Mouse (Mus musculus) neural tube, embryonic 13.5 days (tissue): ENCODE results near the gene Stmn3. TPM values are rescaled to one million over a fixed set of nuclear protein-coding genes. Genes with fewer than 3 reads are reported as not detected.
"Not testable (repeated sequence)": the region's sequence is repeated elsewhere in the genome, so short reads cannot be mapped to it uniquely, and the experiment has no call there.

ENCODE experiments used
- ATAC-seq: fragments of 200-750 bp; cut with Nextera tagmentation; 2 replicates; pipeline ENCODE4 v1.8.0; 2017; ENCODE audit warnings: low read depth, mild to moderate bottlenecking, moderate TSS enrichment, moderate library complexity
- H3K27ac ChIP-seq: fragments of 300-500 bp; sonication (generic); replicated peaks from 2 replicates; pipeline ENCODE4 v1.5.1; 2015; ENCODE audit warnings: moderate library complexity, mild to moderate bottlenecking, inconsistent platforms
- H3K27me3 ChIP-seq: fragments of 300-500 bp; sonication (generic); 2 replicates; pipeline ENCODE4 v1.6.1; 2015; ENCODE audit warnings: mild to moderate bottlenecking, inconsistent platforms
- H3K36me3 ChIP-seq: fragments of 300-500 bp; sonication (generic); 2 replicates; pipeline ENCODE4 v1.6.1; 2015; ENCODE audit warnings: mild to moderate bottlenecking, inconsistent platforms
- H3K4me1 ChIP-seq: fragments of 300-500 bp; sonication (generic); replicated peaks from 2 replicates; pipeline ENCODE4 v1.6.1; 2015; ENCODE audit warnings: inconsistent platforms
- H3K4me2 ChIP-seq: fragments of 300-500 bp; sonication (generic); 2 replicates; pipeline ENCODE4 v1.6.1; 2015; ENCODE audit warnings: inconsistent platforms, mild to moderate bottlenecking, moderate library complexity
- H3K4me3 ChIP-seq: fragments of 300-500 bp; sonication (generic); 2 replicates; pipeline ENCODE4 v1.5.1; 2015; ENCODE audit warnings: mild to moderate bottlenecking, inconsistent platforms
- H3K9ac ChIP-seq: fragments of 300-500 bp; sonication (generic); 2 replicates; pipeline ENCODE4 v1.6.1; 2015; ENCODE audit warnings: moderate library complexity, mild to moderate bottlenecking, inconsistent platforms
- H3K9me3 ChIP-seq: fragments of 300-500 bp; sonication (generic); 2 replicates; pipeline ENCODE4 v1.6.1; 2016; ENCODE audit warnings: inconsistent platforms
- WGBS: fragments of 180-500 bp; shearing (Covaris S2); methylation state at CpG from one replicate; pipeline ENCODE4 v1.1.7; 2015; 5-methylcytosine and 5-hydroxymethylcytosine counted together
- polyA plus RNA-seq: library from polyadenylated mRNA; unstranded; fragments of >200 nt; fragmentation: Nextera tagmentation; extraction: Ambion mirVana; gene quantifications from 2 replicates; pipeline ENCODE4 v1.2.1, GENCODE M21; 2015

Stmn3 gene
- polyA plus RNA-seq, 1 experiment from 2014 or later: 1,260 TPM

GRCm38 (mm10) chr2:181313344-181314079 is 788 bp downstream of the Stmn3 start:
- ATAC-seq: peak; percentile 70
- Histone ChIP-seq H3K9me3 (no peaks in the 10 kb centered on the region), H3K4me3 (peak overlapping the region; percentile 71), H3K36me3 (peaks cover 8% of the 10 kb centered on the region), H3K27ac (peak overlapping the region; percentile 96), H3K27me3 (0 out of 2 replicates have a peak, but pooled peaks cover 12% of the 10 kb centered on the region), H3K9ac (peak overlapping the region; percentile 94), H3K4me2 (peak overlapping the region; percentile 80), H3K4me1 (peaks cover 30% of the 10 kb centered on the region)
- under 1% methylated on average over 35 of the region's 35 CpGs for WGBS

GRCm38 (mm10) chr2:181313006-181313343 is 1.3 kb downstream of the Stmn3 start:
- no peak for ATAC-seq
- H3K27me3 ChIP-seq: 0 out of 2 replicates have a peak, but pooled peaks cover 17% of the 10 kb centered on the region
- peak overlapping the region; percentile 80 for H3K4me2 ChIP-seq
- H3K4me3 ChIP-seq: peak overlapping the region; percentile 71
- H3K9ac ChIP-seq: peak overlapping the region; percentile 94
- H3K27ac ChIP-seq: peak overlapping the region; percentile 96
- no peaks in the 10 kb centered on the region for H3K9me3 ChIP-seq
- H3K4me1 ChIP-seq: peaks cover 30% of the 10 kb centered on the region
- WGBS: 19% methylated on average over 5 of the region's 5 CpGs
- peaks cover 14% of the 10 kb centered on the region for H3K36me3 ChIP-seq

- Histone ChIP-seq H3K4me2 (peak overlapping the region; percentile 80), H3K27ac (peak overlapping the region; percentile 96; the same call in 1 of the 2 replicates), H3K36me3 (peaks cover 19% of the 10 kb centered on the region), H3K27me3 (0 out of 2 replicates have a peak, but pooled peaks cover 17% of the 10 kb centered on the region), H3K4me3 (peak overlapping the region; percentile 71), H3K4me1 (peaks cover 32% of the 10 kb centered on the region), H3K9me3 (no peaks in the 10 kb centered on the region), H3K9ac (peak overlapping the region; percentile 94)
- WGBS: 63% methylated on average over 3 of the region's 3 CpGs
- ATAC-seq: no peak
These were observed 1.9 kb downstream of the Stmn3 start for GRCm38 (mm10) chr2:181312435-181312834.

DNA sequence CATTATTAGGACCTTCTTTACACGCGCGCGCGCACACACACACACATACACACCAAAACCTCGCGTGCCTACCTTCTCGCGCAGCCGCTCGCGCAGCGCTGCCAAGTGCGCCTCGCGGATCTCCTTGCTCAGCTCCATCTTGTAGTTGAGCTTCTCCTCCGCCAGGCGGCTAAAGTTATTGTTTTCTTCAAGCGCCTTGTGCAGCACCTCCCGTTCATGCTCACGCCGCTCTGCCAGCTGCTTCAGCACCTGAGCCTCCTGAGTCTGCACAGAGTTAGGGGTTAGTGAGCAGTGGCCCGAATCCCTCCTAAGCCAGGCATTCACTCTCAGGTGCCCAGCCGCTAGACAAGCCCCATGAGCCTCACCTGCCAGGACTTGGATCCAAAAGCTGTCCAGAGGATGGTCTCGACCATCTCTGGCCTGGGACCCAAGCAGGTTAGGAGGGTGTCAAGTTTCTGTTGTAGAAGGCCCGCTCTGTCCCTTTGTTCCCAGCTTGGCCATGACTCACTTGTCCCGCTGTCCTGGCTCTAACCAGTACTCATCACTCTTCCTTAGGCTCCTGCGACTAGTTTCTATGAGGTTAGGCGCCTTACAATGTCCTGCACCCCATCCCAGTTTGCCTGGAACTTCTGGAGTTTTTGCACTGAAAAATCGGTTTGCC is 7.0 kb downstream of the Stmn3 start:
- peaks cover 23% of the 10 kb centered on the region for H3K4me1 ChIP-seq
- no peak overlapping the region for H3K9ac ChIP-seq
- WGBS: 11% methylated on average over 30 of the region's 30 CpGs
- H3K4me3 ChIP-seq: no peak overlapping the region
- no peak overlapping the region for H3K27ac ChIP-seq
- H3K36me3 ChIP-seq: peaks cover 56% of the 10 kb centered on the region
- ATAC-seq: peak; percentile 55; the same call in 1 of the 2 replicates
- H3K4me2 ChIP-seq: no peak overlapping the region
- peaks cover 11% of the 10 kb centered on the region; the same call in 1 of the 2 replicates for H3K27me3 ChIP-seq
- H3K9me3 ChIP-seq: no peaks in the 10 kb centered on the region

- WGBS: 89% methylated on average over 1 of the region's 1 CpGs
These were observed 9.4 kb downstream of the Stmn3 start for GRCm38 (mm10) chr2:181304944-181305343.

GRCm38 (mm10) chr2:181302041-181302440 is 12.3 kb downstream of the Stmn3 start:
- WGBS: 41% methylated on average over 3 of the region's 3 CpGs
- Histone ChIP-seq H3K4me2 (no peak overlapping the region), H3K4me3 (no peak overlapping the region), H3K9ac (no peak overlapping the region), H3K36me3 (peaks cover 50% of the 10 kb centered on the region), H3K9me3 (no peaks in the 10 kb centered on the region), H3K27me3 (peaks cover 5% of the 10 kb centered on the region; the same call in 1 of the 2 replicates), H3K4me1 (peaks cover 2% of the 10 kb centered on the region; the same call in 1 of the 2 replicates), H3K27ac (no peak overlapping the region)
- ATAC-seq: no peak

More at GRCm38 (mm10) chr2:181304944-181305343, 9.4 kb downstream of the Stmn3 start:
- no peak overlapping the region for H3K4me2 ChIP-seq
- no peak overlapping the region for H3K4me3 ChIP-seq
- no peaks in the 10 kb centered on the region for H3K9me3 ChIP-seq
- peaks cover 73% of the 10 kb centered on the region for H3K36me3 ChIP-seq
- ATAC-seq: no peak
- no peak overlapping the region for H3K9ac ChIP-seq
- peaks cover 8% of the 10 kb centered on the region for H3K4me1 ChIP-seq
- peaks cover 11% of the 10 kb centered on the region; the same call in 1 of the 2 replicates for H3K27me3 ChIP-seq
- H3K27ac ChIP-seq: no peak overlapping the region

DNA sequence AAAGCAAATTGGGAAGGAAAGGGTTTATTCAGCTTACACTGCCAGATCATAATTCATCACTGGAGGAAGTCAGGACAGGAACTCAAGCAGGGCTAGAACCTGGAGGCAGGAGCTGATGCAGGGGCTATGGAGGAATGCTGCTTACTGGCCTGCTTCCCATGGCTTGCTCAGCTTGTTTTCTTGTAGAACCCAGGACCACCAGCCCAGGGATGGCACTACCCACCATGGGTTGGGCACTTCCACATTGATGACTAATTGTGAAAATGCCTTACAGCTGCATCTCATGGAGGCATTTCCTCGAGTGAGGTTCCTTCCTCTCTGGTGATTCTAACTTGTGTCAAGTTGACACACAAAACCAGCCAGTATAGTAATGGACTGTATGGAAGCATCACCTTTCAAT is 23.4 kb downstream of the Stmn3 start:
- 87% methylated on average over 1 of the region's 1 CpGs for WGBS

DNA sequence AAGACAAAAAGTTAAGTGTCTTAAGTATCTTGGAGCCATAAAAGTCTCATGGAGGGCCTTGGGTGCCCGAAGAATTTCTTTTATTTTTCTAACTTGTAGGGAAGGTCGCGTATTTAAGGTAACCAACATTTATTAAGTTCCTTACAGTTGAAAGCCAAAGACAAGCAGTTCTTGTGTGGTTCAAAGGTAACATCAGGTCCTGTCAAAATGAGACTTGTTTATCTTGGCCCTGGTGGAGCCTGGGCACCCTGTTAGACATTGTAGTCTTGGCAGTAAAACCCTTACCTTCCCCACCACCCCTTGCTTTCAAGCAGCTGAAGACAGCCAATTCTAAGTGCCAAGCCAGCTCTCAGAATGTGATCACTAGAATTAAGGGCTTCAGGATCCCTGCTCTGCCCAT is 25.6 kb downstream of the Stmn3 start:
- H3K27ac ChIP-seq: no peak overlapping the region
- peak overlapping the region; percentile 63 for H3K4me2 ChIP-seq
- peak overlapping the region; percentile 69 for H3K4me3 ChIP-seq
- WGBS: 69% methylated on average over 3 of the region's 3 CpGs
- no peaks in the 10 kb centered on the region for H3K9me3 ChIP-seq
- peaks cover 23% of the 10 kb centered on the region for H3K4me1 ChIP-seq
- peaks cover 18% of the 10 kb centered on the region; the same call in 1 of the 2 replicates for H3K36me3 ChIP-seq
- H3K27me3 ChIP-seq: no peaks in the 10 kb centered on the region
- H3K9ac ChIP-seq: peak overlapping the region; percentile 91; the same call in 1 of the 2 replicates
- no peak for ATAC-seq

More for the DNA sequence above, 23.4 kb downstream of the Stmn3 start:
- no peak for ATAC-seq
- Histone ChIP-seq H3K27me3 (no peaks in the 10 kb centered on the region), H3K4me1 (peaks cover 23% of the 10 kb centered on the region), H3K36me3 (peaks cover 4% of the 10 kb centered on the region; the same call in 1 of the 2 replicates), H3K9ac (no peak overlapping the region), H3K9me3 (no peaks in the 10 kb centered on the region), H3K27ac (no peak overlapping the region), H3K4me3 (no peak overlapping the region), H3K4me2 (no peak overlapping the region)

- H3K27me3 ChIP-seq, H3K9me3 ChIP-seq: not testable (repeated sequence)
- peaks cover 24% of the 10 kb centered on the region for H3K36me3 ChIP-seq
- peaks cover 23% of the 10 kb centered on the region for H3K4me1 ChIP-seq
- WGBS: under 1% methylated on average over 38 of the region's 38 CpGs
- ATAC-seq: peak; percentile 96
- H3K4me2 ChIP-seq: peak within 1 kb of the TSS; percentile 71
- H3K27ac ChIP-seq: peak within 1 kb of the TSS; percentile 97
- peak within 1 kb of the TSS; percentile 91 for H3K9ac ChIP-seq
- peak within 1 kb of the TSS; percentile 69 for H3K4me3 ChIP-seq
These were observed 26.3 kb downstream of the Stmn3 start, which contains the start of gene Gmeb2 for GRCm38 (mm10) chr2:181287958-181288350. Gmeb2 (minus strand) TSS chr2:181288035.

DNA sequence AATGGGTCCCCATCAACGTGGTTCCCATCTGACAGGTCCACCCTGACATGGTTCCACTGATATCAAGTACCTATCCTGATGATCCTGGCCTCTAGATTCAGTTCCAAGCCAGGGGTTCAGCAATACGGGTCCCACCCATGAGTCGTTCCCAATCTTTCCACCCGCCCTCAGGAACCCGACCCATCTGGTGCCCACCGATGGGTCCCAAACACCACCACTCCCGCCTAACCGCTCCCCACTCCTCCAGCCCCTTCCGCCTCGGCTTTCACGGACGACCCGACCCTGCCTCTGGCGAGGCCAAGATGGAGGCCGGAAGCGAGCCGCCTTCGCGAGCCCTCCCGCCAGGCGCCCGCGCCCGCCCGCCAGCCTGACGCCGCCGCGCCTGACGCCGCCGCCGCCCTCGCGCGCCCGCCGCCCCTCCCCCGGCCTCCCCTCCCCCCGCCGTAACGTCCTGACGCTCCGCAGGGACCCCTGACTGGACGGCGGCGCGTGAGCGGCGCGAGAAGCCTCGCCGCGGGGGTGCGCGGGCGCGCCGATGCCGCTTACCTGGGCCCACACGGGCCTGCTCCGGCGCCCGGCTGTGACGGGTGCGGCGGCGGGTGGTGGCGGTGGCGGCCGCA is 26.9 kb downstream of the Stmn3 start:
- Histone ChIP-seq H3K27ac (peak overlapping the region; percentile 97), H3K4me2 (peak overlapping the region; percentile 71), H3K4me1 (peaks cover 23% of the 10 kb centered on the region), H3K27me3 (no peaks in the 10 kb centered on the region), H3K36me3 (peaks cover 25% of the 10 kb centered on the region), H3K9ac (peak overlapping the region; percentile 91), H3K4me3 (peak overlapping the region; percentile 69), H3K9me3 (no peaks in the 10 kb centered on the region)
- peak; percentile 89 for ATAC-seq
- 1% methylated on average over 48 of the region's 71 CpGs for WGBS

DNA sequence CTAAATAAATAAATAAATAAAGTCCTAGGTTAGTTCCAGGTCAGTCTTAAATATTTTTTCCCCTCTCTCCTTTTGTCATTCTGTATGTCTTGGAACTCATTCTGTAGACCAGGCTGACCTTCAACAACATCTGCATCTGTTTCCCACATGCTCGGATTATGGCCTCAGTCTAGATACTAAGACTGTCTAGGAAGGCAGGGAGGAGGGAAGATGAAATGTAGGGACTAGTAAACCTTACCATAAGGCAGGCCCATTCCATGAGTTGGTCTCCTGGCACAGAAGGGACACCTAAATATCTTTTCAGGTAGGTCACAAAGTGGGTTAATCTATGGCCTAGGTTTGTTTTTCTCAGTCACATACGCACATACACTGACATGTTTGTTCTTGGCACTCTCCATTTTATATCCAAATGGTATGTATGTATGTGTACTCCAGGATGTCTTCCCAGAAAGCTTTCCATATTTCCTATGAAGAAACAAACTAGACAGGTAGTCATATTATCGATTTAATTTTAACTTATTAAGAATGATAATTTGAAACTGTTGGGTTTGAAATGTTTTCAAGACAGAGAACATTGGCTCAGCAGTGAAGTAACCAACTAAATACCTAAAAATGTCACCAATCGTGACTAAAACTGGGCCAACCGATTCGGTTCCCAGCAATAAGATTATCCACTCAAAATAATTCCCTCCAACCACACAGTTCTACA is 27.5 kb downstream of the Stmn3 start:
- 57% methylated on average over 6 of the region's 6 CpGs for WGBS
- H3K4me1 ChIP-seq: peaks cover 23% of the 10 kb centered on the region
- H3K27me3 ChIP-seq: no peaks in the 10 kb centered on the region
- peak overlapping the region; percentile 69 for H3K4me3 ChIP-seq
- H3K9ac ChIP-seq: peak overlapping the region; percentile 91
- H3K4me2 ChIP-seq: peak overlapping the region; percentile 71
- H3K27ac ChIP-seq: peak overlapping the region; percentile 97
- no peaks in the 10 kb centered on the region for H3K9me3 ChIP-seq
- no peak for ATAC-seq
- peaks cover 31% of the 10 kb centered on the region for H3K36me3 ChIP-seq
